Comparison of ENCODE assay signal across 25 mouse cellular contexts in the genomic region with DNA sequence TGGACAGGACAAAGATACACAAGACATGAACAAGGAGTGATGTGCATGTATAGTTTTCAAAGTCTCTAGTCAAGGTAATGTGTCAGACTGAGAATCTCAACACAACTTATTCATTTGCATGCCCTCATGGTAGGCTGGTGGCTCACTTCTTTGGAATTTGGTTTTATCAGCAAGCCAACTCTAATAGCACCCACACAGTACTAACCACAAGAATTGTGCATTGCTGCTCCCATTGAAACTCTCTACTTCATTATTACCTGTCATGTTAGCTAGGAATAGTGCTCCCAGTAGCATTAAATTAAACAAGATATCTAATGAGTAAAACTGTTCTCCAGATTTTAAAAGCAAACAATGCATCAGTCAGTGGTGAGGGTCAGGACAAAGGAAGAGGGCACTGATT.
"Had no signal": no experiment of that assay in that cellular context is flagged by ENCODE, and none has a peak within 500 bp of the region (broad histone marks: within the 10 kb centered on the region; RNA-seq: fewer than 3 reads in every experiment).

No protein-coding gene starts in this region.

- DNase-seq: gastrocnemius, postnatal 14 days; gastrocnemius, postnatal 36 days; heart, adult 11 months; heart, adult 2 months; heart, postnatal 14 days; heart, postnatal 36 days; kidney, adult 11 months; kidney, postnatal 14 days; kidney, postnatal 36 days; layer of hippocampus, adult 9-11 months; layer of hippocampus, postnatal 36 days; left cerebral cortex, postnatal 4 days; liver; liver, embryonic 13.5 days; liver, postnatal 0 days had no signal

- H3K4me1 ChIP-seq: heart, embryonic 13.5 days; heart, embryonic 15.5 days; hindbrain, embryonic 13.5 days; hindbrain, embryonic 15.5 days; kidney, embryonic 15.5 days; limb, embryonic 12.5 days; liver, embryonic 13.5 days; liver, embryonic 15.5 days had no signal

- H3K36me3 ChIP-seq: heart, embryonic 13.5 days; heart, embryonic 15.5 days; hindbrain, embryonic 13.5 days; hindbrain, embryonic 15.5 days; kidney, embryonic 15.5 days; limb, embryonic 12.5 days; liver, embryonic 13.5 days; liver, embryonic 15.5 days had no signal

- H3K27me3 ChIP-seq: heart, embryonic 13.5 days; heart, embryonic 15.5 days; hindbrain, embryonic 13.5 days; hindbrain, embryonic 15.5 days; kidney, embryonic 15.5 days; limb, embryonic 12.5 days; liver, embryonic 13.5 days; liver, embryonic 15.5 days had no signal

- H3K9me3 ChIP-seq: heart, embryonic 13.5 days; heart, embryonic 15.5 days; hindbrain, embryonic 13.5 days; hindbrain, embryonic 15.5 days; kidney, embryonic 15.5 days; limb, embryonic 12.5 days; liver, embryonic 13.5 days; liver, embryonic 15.5 days had no signal

- H3K4me3 ChIP-seq: heart, adult 2 months; heart, embryonic 13.5 days; heart, embryonic 15.5 days; hindbrain, embryonic 13.5 days; hindbrain, embryonic 15.5 days; kidney, embryonic 15.5 days; limb, embryonic 12.5 days; liver, embryonic 13.5 days; liver, embryonic 15.5 days had no signal

- H3K27ac ChIP-seq: heart, adult 2 months; heart, embryonic 13.5 days; heart, embryonic 15.5 days; hindbrain, embryonic 13.5 days; hindbrain, embryonic 15.5 days; hindbrain, postnatal 0 days; kidney, embryonic 15.5 days; kidney, postnatal 0 days; limb, embryonic 12.5 days; liver, embryonic 13.5 days; liver, embryonic 15.5 days had no signal

- ATAC-seq: hindbrain, postnatal 0 days; intestine, embryonic 16.5 days; liver, postnatal 0 days had no signal
